Mouse (Mus musculus) telencephalon, adult 2 months (tissue): Measurements from ENCODE around the gene Msantd1.

Experiments used
- DNase-seq: peaks from one replicate; pipeline ENCODE4 v3.0.0-alpha.2; 2011; ENCODE audit warnings: low read depth, low spot score

Gene Msantd1

GRCm38 (mm10) chr5:34924519-34924918 lies 16.7 kb downstream of the Msantd1 start:
- no peak for DNase-seq

DNA sequence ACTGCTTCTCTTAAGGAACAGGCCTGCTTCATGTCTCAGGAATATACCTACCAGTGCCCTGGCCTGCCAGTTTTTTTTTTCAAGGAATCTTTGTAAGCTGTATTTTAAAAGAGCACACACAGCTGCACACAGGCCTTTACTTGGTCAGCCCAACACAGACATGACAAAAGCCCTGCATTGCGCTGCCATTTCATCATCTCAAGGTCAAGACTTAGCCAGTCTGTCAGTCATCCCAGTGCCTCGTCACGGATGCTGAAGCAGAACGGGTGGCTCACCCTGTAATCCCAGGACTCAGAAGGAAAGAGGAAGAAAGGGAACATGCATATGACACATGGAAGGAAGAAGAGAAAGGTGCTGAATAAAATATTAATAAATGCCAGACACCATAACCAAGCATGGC lies 19.8 kb downstream of the Msantd1 start:
- no peak for DNase-seq

DNA sequence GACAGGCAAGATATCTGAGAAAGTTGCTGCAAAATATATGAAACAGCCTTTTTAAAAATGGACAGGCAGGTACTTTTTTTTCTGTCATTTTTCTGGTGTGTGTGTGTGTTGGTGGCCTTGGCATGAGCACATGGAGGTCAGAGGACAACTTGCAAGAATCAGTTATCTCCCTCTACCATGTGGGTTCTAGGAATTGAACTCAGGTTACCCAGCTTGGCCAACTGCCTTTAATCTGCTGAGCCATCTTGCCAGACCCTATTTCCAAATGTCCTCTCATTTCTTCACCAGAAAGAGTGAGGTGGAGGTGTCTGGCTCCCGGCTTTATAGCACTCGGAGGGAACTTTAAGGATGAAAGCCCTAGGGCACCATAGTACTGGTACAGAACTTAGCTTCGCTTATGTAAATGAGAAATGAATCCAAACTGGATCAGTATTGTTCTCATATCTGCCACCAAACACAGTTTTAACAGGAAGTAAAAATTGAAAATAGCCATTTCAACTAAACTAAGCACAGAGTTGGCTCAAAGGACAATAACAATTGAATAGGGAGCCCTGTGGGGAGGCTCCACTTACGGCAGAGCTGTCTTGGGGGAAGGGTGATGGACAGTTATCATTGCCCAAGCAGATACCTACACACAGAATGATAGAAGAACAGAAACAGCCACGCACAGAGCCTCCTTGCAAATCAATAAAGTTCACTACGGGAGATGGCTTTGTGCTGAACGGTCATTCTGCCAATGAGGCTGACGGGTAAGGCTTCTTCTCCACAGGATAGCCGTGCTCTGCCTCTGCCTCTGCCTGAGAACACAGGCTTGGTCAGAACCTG lies 22.6 kb downstream of the Msantd1 start:
- DNase-seq, result no peak

DNA sequence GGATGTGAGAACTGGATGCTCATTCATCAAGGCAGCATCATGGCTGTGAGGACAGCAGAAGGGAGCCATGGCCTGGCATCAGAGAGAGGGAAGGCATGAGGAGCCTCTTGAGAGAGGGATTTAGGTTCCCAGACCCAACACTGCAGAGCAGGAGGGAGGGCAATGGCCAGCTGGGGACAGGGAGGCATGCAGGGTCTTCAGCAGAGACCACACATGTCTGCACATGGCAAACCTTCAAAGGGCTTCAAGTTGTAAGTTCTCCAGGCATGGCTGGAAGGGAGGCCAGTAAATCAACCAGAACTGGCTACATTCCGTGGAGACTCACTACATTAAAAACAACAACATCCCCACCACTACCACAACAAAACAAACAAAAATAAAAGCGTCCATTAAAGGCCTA lies 23.3 kb downstream of the Msantd1 start:
- no peak for DNase-seq

DNA sequence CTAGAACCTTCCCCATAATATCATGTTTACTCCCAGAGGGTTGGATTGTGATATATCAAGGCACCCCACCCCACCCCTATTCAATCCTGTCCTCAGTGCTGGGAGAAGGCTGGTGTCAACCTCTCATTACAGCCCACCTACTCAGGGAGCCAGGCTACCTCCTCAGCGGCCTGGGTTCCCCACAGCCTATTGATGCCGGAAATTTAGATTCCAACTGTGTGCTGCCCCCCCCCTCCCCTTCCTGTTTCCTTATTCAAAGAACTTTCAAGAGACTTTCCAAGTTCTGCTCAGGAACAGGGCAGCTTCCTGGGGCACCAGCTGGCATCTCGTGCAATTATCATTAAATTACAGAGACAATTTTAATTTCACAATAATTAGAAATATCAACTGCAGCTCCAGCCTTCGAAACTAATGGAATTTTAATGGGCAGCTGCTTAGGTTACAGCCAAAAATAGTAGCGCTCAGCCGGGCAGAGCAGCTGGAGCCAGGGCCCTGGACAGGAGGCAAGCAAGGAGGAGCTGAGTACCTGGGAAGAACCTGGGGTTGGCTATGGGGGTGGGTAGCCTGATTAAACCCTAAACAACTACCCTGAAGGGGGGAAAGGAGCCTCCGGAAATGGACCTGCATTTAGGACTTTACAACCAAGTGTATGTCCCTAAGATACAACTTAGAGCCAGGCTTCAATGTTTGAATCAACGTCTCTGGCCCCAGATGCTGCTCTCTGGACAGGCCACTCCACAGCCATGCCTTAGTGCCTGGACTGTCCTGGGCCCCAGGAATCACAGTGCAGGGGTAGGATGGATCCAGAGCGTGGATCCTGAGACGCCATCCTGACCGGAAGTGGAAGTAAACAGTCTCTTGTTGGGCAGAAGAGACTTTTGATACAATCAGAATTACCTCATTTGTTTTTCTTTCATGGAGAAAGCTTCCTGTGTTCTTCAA lies 24.0 kb downstream of the Msantd1 start:
- no peak for DNase-seq

GRCm38 (mm10) chr5:34932458-34932806 lies 24.6 kb downstream of the Msantd1 start:
- DNase-seq, result no peak

DNA sequence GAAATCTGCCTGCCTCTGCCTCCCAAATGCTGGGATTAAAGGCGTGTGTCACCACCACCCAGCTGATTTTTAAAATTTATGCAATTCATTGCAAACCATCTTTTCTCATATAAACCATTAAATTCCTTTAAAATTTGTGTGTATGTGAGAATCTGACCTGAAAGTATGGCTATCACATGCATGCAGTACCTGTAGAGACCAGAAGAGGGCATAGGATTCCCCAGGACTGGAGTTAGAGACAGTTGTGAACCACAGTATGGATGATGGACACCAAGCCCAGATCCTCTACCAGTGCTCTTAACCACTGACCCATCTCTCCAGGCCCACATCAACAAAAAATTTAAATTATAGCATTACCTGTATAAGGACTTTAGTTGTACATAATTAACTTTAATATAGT lies 25.6 kb downstream of the Msantd1 start:
- DNase-seq, result no peak

- no peak for DNase-seq
Measured at GRCm38 (mm10) chr5:34941710-34942470, 34.1 kb downstream of the Msantd1 start.

DNA sequence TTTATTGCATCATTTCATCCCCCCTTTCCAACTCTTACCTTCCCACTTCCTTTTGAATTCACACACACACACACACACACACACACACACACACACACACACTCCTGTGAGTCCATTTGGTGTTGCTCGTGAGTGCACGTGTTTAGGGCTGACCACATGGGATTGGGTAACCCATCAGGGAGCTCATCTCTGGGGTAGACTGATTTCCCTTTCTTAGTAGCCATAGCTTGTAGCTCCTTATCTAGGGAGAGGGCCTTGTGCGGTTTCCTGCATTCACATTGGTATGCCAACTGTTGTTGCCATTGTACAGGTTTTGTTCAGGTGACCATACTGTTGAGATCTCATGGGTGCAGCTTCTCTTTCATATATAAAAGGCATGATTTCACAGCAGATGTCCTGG lies 35.6 kb downstream of the Msantd1 start:
- DNase-seq, result no peak

DNA sequence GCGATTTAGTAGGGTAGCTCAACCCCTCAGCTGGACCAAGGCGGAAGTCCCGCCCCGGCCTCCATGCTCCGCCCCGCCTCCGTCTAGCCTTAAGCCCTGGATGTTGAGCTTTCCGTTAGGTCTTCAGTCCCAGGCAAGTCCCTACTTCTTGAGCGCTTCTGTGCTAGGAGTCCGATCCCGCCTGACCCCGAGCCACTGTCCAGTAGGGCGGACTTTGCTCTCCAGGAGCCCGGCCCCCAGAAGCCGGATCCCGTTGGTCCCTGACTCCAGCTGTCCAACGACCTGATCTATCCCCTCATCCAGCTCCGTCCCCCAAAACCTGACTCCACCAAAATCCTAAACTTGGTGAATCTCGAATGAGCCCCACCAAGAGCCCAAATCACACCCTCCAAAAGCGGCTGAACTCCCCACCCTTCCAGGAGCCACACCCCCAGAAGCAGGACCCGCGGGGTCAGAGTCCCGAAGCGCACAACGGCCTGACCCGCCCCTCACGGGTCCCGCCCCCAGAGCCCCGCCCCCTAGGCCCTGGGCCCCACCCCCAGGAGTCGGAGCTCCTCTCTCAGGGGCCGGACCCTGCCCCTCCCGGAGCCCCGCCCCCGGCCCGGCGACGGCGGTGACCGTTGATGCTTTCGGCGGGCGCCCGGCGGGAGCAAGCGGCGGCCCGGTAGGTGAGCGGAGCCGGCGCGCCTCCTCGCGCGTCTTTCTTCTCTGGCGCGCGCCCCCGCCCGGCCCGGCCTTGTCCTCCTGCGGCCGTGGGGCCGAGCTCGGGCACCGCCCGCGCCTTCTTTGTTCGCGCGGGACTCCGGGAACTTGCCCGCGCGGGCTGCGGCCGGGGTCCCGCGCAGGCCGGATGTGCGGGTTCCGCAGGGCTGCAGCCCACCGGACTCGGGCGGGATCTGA lies 41.3 kb downstream of the Msantd1 start, which contains the start of gene Rgs12:
TSS of gene Rgs12 (plus strand) at position 585 of the 900 bp plus-strand sequence.
- no peak for DNase-seq

DNA sequence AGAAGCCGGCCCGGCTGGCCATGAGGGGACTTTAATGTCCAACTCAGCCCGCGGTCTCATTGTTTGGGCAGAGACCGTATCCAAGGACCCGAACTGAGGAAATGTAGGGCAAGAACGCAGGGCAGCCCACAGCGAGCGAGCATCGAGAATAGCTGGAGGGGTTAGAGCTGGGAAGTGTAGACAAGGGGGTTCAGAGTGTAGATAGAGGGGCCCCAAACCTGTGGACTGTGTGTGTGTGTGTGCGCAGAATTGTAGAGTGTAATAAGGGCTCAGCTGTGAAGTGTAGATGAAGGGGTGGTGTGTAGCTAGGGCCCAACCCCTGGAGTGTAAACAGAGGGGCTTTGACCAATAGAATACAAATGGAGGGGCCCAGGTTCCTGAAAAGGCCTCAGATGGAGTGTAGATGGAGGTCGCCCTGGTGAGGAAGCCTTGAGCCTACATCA lies 42.0 kb downstream of the Msantd1 start:
- no peak for DNase-seq

- no peak for DNase-seq
Measured at GRCm38 (mm10) chr5:34950486-34951160, 42.8 kb downstream of the Msantd1 start.

GRCm38 (mm10) chr5:34951161-34951834 lies 43.5 kb downstream of the Msantd1 start:
- DNase-seq, result no peak

- no peak for DNase-seq
Measured at GRCm38 (mm10) chr5:34954508-34954907, 46.7 kb downstream of the Msantd1 start.

- DNase-seq, result no peak
Measured at GRCm38 (mm10) chr5:34955630-34956029, 47.8 kb downstream of the Msantd1 start.

DNA sequence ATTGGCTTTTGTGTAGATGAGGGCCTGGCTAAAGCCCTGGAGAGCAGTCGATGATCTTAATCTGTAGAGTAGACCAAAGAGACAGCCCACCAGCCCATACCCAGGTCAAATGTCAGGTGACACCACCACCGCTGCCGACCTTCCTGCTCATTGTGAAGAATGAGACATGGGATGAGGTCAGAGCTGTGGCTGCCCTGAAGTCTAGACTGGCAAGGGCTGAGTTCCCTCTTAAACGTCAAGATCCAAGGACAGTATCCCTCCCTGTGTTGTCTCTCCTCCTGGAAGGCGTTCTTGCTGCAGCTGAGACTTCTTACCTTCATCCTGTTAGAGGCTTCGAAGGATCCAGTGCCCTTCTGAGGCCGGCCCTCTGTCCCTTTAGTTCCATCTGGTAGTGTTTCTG lies 48.3 kb downstream of the Msantd1 start:
- no peak for DNase-seq

DNA sequence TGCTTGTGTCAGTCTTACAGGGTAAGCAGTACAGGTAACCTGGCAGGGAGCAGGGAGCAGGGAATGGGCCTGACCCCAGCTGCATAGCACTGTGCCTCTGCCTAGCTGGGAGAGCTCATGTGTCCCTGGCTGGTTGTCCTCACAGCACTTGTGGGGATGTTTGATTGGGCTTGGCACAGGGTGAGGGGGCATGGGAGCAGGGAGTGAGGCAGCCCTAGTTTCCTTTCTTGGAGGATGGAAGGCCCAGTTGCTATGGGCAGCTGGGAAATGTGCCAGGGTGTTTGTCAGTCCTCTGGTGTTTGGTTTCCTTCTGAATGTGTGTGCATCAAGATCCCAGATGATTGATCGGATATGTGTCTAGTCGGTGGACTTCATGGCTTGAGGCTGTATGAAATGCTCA lies 49.2 kb downstream of the Msantd1 start:
- no peak for DNase-seq

DNA sequence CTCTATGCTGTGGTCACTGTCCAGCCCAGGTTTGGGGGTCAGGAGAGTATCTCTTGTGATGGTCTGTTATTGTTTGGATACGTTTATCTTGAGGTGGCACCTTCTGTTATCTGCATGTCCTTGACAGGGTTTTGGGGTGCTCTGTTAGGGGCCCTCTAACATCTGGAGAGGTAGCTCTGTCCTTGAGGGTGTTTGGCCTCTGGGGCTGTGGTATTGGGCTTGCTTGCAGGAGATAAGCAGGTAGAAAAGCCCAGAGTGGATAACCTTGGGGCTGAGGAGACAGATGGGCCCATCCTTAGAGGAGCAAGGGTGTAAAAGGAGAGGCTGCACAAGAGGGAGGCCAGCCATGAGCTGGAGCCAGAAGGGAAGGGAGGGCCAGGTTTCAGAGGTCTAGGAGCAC lies 52.2 kb downstream of the Msantd1 start:
- no peak for DNase-seq

GRCm38 (mm10) chr5:34965531-34965930 lies 57.7 kb downstream of the Msantd1 start:
- DNase-seq, result no peak

DNA sequence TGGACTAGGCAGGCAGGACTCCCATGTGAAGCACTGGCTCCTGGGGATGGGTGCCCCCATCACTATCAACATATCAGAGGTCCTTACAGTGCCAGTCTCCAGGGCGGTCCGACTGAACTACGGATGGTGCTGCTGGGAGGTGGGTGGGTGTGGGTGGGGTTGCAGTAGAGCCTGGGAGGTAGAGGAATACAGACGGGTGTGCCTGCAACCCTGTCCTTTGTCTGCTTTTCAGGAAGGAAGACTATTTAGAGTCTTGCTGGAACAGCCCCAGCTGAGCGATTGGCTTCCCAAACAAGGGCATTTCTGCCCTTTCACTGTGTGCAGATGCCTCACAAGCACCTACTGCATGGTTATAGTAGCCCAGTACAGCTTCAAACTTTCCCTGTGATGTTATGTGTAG lies 60.6 kb downstream of the Msantd1 start:
- no peak for DNase-seq
